Mouse (Mus musculus): ENCODE measurements around the gene Ms4a6d.

DNA sequence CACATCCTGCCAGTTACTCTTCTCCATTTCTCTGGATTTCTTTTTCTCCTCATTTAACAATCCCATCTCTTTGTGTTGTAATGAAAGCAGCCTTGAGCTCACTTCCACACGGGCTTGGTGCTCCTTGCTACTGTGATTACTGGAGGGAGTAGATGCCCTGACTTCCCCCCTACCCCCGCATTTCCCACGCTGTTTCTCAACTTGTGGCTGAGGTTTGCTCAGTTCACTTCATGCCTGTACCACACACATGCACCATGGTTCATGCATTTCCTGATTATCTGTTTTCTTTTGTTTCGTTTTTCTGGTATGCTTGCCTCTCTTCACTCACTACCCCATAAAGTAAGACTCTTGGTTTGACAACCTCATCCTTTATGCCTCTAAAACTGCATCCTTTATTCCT is 15.4 kb downstream of the Ms4a6d start:
- no peak for TF ChIP-seq POLR2A (IDR thresholded peaks at IDR 0.05; ENCODE audit: low read depth, low read length)
- no peak for TF ChIP-seq CTCF (IDR thresholded peaks at IDR 0.05; ENCODE audit: borderline replicate concordance, insufficient read depth, low read length)

All from embryonic fibroblast, embryonic 13.5 days (primary cell).